Mouse (Mus musculus) left cerebral cortex, adult 11 months (tissue): ENCODE measurements at regions not wholly inside any gene's neighbourhood (a gene's known extent, or its start where the extent isn't known, plus 50 kb on each side); places are given as distances from the start of the nearest gene placed in this dataset.

Experiments
- DNase-seq: peaks from one replicate; pipeline ENCODE4 v3.0.0; 2022; ENCODE audit warnings: low spot score

- DNase-seq: no peak
Observed at GRCm38 (mm10) chr13:31334981-31335380, 221.0 kb upstream of the Foxq1 start.

GRCm38 (mm10) chr13:31337631-31338030 lies 218.3 kb upstream of the Foxq1 start:
- no peak for DNase-seq

GRCm38 (mm10) chr13:31339386-31339785 lies 216.5 kb upstream of the Foxq1 start:
- no peak for DNase-seq

GRCm38 (mm10) chr13:31339901-31340300 lies 216.0 kb upstream of the Foxq1 start:
- no peak for DNase-seq

- no peak for DNase-seq
Observed at GRCm38 (mm10) chr13:31340363-31340948, 215.5 kb upstream of the Foxq1 start.

GRCm38 (mm10) chr13:31341282-31342100 lies 214.4 kb upstream of the Foxq1 start:
- no peak for DNase-seq

GRCm38 (mm10) chr13:31346205-31346604 lies 209.7 kb upstream of the Foxq1 start:
- DNase-seq: no peak

- DNase-seq: no peak
Observed at GRCm38 (mm10) chr13:31347000-31347399, 208.9 kb upstream of the Foxq1 start.

GRCm38 (mm10) chr13:31349671-31350070 lies 206.3 kb upstream of the Foxq1 start:
- no peak for DNase-seq

- no peak for DNase-seq
Observed at GRCm38 (mm10) chr13:31351481-31351880, 204.5 kb upstream of the Foxq1 start.

GRCm38 (mm10) chr13:31352825-31353224 lies 203.1 kb upstream of the Foxq1 start:
- no peak for DNase-seq

GRCm38 (mm10) chr13:31359353-31359752 lies 196.6 kb upstream of the Foxq1 start:
- DNase-seq: no peak

- DNase-seq: no peak
Observed at GRCm38 (mm10) chr13:31362386-31362785, 193.5 kb upstream of the Foxq1 start.

- DNase-seq: no peak
Observed at GRCm38 (mm10) chr13:31364369-31364768, 191.6 kb upstream of the Foxq1 start.

- DNase-seq: no peak
Observed at GRCm38 (mm10) chr13:31367226-31367625, 188.7 kb upstream of the Foxq1 start.

- no peak for DNase-seq
Observed at GRCm38 (mm10) chr13:31369182-31369581, 186.8 kb upstream of the Foxq1 start.

GRCm38 (mm10) chr13:31370873-31371272 lies 185.1 kb upstream of the Foxq1 start:
- no peak for DNase-seq

GRCm38 (mm10) chr13:31374006-31374405 lies 181.9 kb upstream of the Foxq1 start:
- no peak for DNase-seq

- DNase-seq: no peak
Observed at GRCm38 (mm10) chr13:31393421-31394215, 162.3 kb upstream of the Foxq1 start.

GRCm38 (mm10) chr13:31396216-31396910 lies 159.6 kb upstream of the Foxq1 start:
- no peak for DNase-seq

GRCm38 (mm10) chr13:31397246-31397645 lies 158.7 kb upstream of the Foxq1 start:
- DNase-seq: no peak

GRCm38 (mm10) chr13:31400401-31400800 lies 155.5 kb upstream of the Foxq1 start:
- DNase-seq: no peak
